Mouse (Mus musculus): ENCODE measurements at regions not wholly inside any gene's neighbourhood (a gene's known extent, or its start where the extent isn't known, plus 50 kb on each side); places are given as distances from the start of the nearest gene placed in this dataset.

GRCm38 (mm10) chr3:141353961-141354360, 111.1 kb upstream of the Unc5c start:
- WGBS (ENCODE audit: insufficient replicate concordance), result 67% methylated on average over 1 of the region's 1 CpGs
- no peak for TF ChIP-seq CTCF (IDR thresholded peaks at IDR 0.05; ENCODE audit: low read depth)
- no peak for TF ChIP-seq EP300 (IDR thresholded peaks at IDR 0.05; ENCODE audit: low read depth)
- no peak overlapping the region for H3K9ac ChIP-seq (replicated peaks)
- H3K4me3 ChIP-seq (ENCODE audit: low read depth, low read length), result no peak overlapping the region
- DNase-seq (no peak), ATAC-seq (no peak)
- no peaks in the 10 kb centered on the region for H3K9me3 ChIP-seq (ENCODE audit: low read length)
- no peaks in the 10 kb centered on the region for H3K36me3 ChIP-seq (replicated peaks; ENCODE audit: insufficient read depth, low read length)
- no peaks in the 10 kb centered on the region for H3K27me3 ChIP-seq (ENCODE audit: insufficient read depth, low read length)
- no peak overlapping the region for H3K4me2 ChIP-seq (ENCODE audit: low read depth, low read length)
- H3K4me1 ChIP-seq (ENCODE audit: insufficient read depth), result no peaks in the 10 kb centered on the region
- no peak overlapping the region for H3K27ac ChIP-seq (ENCODE audit: low read depth)

GRCm38 (mm10) chr3:141393005-141393404, 72.0 kb upstream of the Unc5c start:
- Histone ChIP-seq H3K36me3 (replicated peaks; ENCODE audit: insufficient read depth, low read length) (no peaks in the 10 kb centered on the region), H3K4me2 (ENCODE audit: low read depth, low read length) (no peak overlapping the region), H3K9ac (replicated peaks) (no peak overlapping the region), H3K27me3 (ENCODE audit: insufficient read depth, low read length) (no peaks in the 10 kb centered on the region), H3K9me3 (ENCODE audit: low read length) (no peaks in the 10 kb centered on the region), H3K27ac (ENCODE audit: low read depth) (no peak overlapping the region), H3K4me3 (ENCODE audit: low read depth, low read length) (no peak overlapping the region), H3K4me1 (ENCODE audit: insufficient read depth) (no peaks in the 10 kb centered on the region)
- 79% methylated on average over 1 of the region's 1 CpGs for WGBS (ENCODE audit: insufficient replicate concordance)
- ATAC-seq (no peak), DNase-seq (no peak)
- TF ChIP-seq CTCF (IDR thresholded peaks at IDR 0.05; ENCODE audit: low read depth), result no peak
- TF ChIP-seq EP300 (IDR thresholded peaks at IDR 0.05; ENCODE audit: low read depth), result no peak

GRCm38 (mm10) chr3:141398214-141398613, 66.8 kb upstream of the Unc5c start:
- TF ChIP-seq CTCF (IDR thresholded peaks at IDR 0.05; ENCODE audit: low read depth), result no peak
- no peak for TF ChIP-seq EP300 (IDR thresholded peaks at IDR 0.05; ENCODE audit: low read depth)
- 54% methylated on average over 2 of the region's 2 CpGs for WGBS (ENCODE audit: insufficient replicate concordance)

More at GRCm38 (mm10) chr3:141398214-141398613, 66.8 kb upstream of the Unc5c start:
- H3K9ac ChIP-seq (replicated peaks), result no peak overlapping the region
- no peaks in the 10 kb centered on the region for H3K4me1 ChIP-seq (ENCODE audit: insufficient read depth)
- no peak overlapping the region for H3K27ac ChIP-seq (ENCODE audit: low read depth)
- H3K4me3 ChIP-seq (ENCODE audit: low read depth, low read length), result no peak overlapping the region
- ATAC-seq (no peak), DNase-seq (no peak)
- H3K27me3 ChIP-seq (ENCODE audit: insufficient read depth, low read length), result no peaks in the 10 kb centered on the region
- H3K4me2 ChIP-seq (ENCODE audit: low read depth, low read length), result no peak overlapping the region
- no peaks in the 10 kb centered on the region for H3K9me3 ChIP-seq (ENCODE audit: low read length)
- H3K36me3 ChIP-seq (replicated peaks; ENCODE audit: insufficient read depth, low read length), result no peaks in the 10 kb centered on the region
